Mouse (Mus musculus): ENCODE measurements around the gene Sh2d3c.

DNA sequence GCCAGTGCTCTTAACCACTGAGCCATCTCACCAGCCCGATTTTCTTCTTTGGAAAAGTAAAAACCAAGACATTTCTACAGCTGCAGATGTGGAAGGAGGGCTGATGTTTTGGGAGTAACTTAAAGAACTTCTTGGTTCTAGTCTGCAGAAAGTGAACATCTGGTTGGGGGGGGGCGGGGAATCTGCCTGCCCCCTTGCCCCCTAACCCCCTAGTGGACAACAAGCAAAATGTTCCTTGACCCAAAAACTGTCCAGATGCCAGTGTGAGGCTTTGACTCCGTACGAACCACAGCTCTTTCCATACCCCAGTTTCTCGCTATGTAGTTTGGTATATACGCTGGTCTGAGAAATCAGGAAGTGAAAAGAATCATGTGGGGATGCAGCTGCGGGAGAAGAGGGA lies 29.3 kb downstream of the Sh2d3c start:
- TF ChIP-seq CTCF (IDR thresholded peaks at IDR 0.05; ENCODE audit: borderline replicate concordance, extremely low read depth, insufficient read depth, insufficient read length) (no peak), POLR2A (IDR thresholded peaks at IDR 0.05; ENCODE audit: borderline replicate concordance, extremely low read depth, insufficient read depth, insufficient read length, poor library complexity, severe bottlenecking) (no peak)
